Mouse (Mus musculus): ENCODE measurements around the gene Olfr160.
A peak's percentile ranks its signal among the peaks of the same experiment; 100 is the strongest.

The Olfr160 gene

GRCm38 (mm10) chr9:37716150-37716549 is at the start of gene Olfr160:
Gene Olfr160, minus strand, starts transcription at chr9:37716250.
- no peak for DNase-seq

GRCm38 (mm10) chr9:37762541-37762940 is 46.5 kb upstream of the Olfr160 start:
- DNase-seq, result no peak

GRCm38 (mm10) chr9:37761728-37762127 is 45.7 kb upstream of the Olfr160 start:
- DNase-seq, result no peak

GRCm38 (mm10) chr9:37752006-37752405 is 36.0 kb upstream of the Olfr160 start:
- DNase-seq, result no peak

GRCm38 (mm10) chr9:37751467-37751866 is 35.4 kb upstream of the Olfr160 start:
- no peak for DNase-seq

GRCm38 (mm10) chr9:37750319-37751075 is 34.4 kb upstream of the Olfr160 start:
- no peak for DNase-seq

GRCm38 (mm10) chr9:37744806-37745205 is 28.8 kb upstream of the Olfr160 start, which contains the start of gene Olfr874:
Gene Olfr874, plus strand, starts transcription at chr9:37745106.
- DNase-seq, result no peak

GRCm38 (mm10) chr9:37734310-37734709 is 18.3 kb upstream of the Olfr160 start:
- DNase-seq, result no peak

- peak; percentile 11 for DNase-seq
Observed at GRCm38 (mm10) chr9:37689970-37690686, 25.9 kb downstream of the Olfr160 start.

GRCm38 (mm10) chr9:37687941-37688303 is 28.1 kb downstream of the Olfr160 start:
- DNase-seq, result no peak

GRCm38 (mm10) chr9:37687288-37687940 is 28.6 kb downstream of the Olfr160 start:
- DNase-seq, result no peak

- no peak for DNase-seq
Observed at GRCm38 (mm10) chr9:37681123-37681522, 34.9 kb downstream of the Olfr160 start.

- DNase-seq, result no peak
Observed at GRCm38 (mm10) chr9:37675287-37675686, 40.8 kb downstream of the Olfr160 start.

- no peak for DNase-seq
Observed at GRCm38 (mm10) chr9:37670261-37670660, 45.8 kb downstream of the Olfr160 start.

- no peak for DNase-seq
Observed at GRCm38 (mm10) chr9:37669678-37670077, 46.4 kb downstream of the Olfr160 start.

- DNase-seq, result no peak
Observed at GRCm38 (mm10) chr9:37669115-37669514, 46.9 kb downstream of the Olfr160 start, which contains the start of gene Panx3. Gene Panx3, minus strand, starts transcription at chr9:37669235.

- no peak for DNase-seq
Observed at GRCm38 (mm10) chr9:37666045-37666444, 50.0 kb downstream of the Olfr160 start.

GRCm38 (mm10) chr9:37664604-37665003 is 51.4 kb downstream of the Olfr160 start:
- DNase-seq, result no peak

- DNase-seq, result no peak
Observed at GRCm38 (mm10) chr9:37663210-37663609, 52.8 kb downstream of the Olfr160 start.

- no peak for DNase-seq
Observed at GRCm38 (mm10) chr9:37659413-37659812, 56.6 kb downstream of the Olfr160 start.

Data from thymus, postnatal 14 days (tissue).